Mouse (Mus musculus): ENCODE measurements around the gene Ghr. TPM values are rescaled to one million over a fixed set of nuclear protein-coding genes. Genes with fewer than 3 reads are reported as not detected.

Gene Ghr
- polyA plus RNA-seq, 1 experiment = 147 TPM

DNA sequence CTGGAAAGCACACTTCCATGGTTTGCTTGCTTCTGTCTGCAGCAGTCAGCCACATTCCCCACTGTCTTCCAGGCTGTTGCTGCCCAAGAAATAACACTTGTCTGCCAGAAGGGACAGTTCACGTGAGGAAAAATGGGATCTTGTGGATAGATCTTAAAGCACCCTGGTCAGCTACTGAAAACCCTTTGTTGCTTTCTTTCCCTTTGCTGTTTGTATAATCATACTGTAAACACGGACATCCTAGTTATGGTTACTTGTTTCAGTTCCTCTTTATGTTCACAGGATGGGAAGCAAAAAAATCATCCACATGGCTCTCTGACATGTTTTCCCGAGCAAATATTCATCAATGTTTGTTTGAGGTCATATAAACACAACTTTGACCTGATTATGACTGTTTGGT is 243.4 kb downstream of the Ghr start:
- peaks cover 15% of the 10 kb centered on the region for H3K36me3 ChIP-seq (ENCODE audit: control insufficient read depth, insufficient read depth, low read length)
- TF ChIP-seq POLR2A (IDR thresholded peaks at IDR 0.05; ENCODE audit: low read depth, low read length) = no peak
- TF ChIP-seq CTCF (conservative IDR thresholded peaks at IDR 0.05; ENCODE audit: insufficient read depth, insufficient read length, low read depth, low read length) = no peak
- no peak for DNase-seq
- H3K27me3 ChIP-seq (replicated peaks; ENCODE audit: control insufficient read depth, insufficient read depth, low read length) = no peaks in the 10 kb centered on the region
- WGBS = 78% methylated on average over 3 of the region's 3 CpGs
- no peak overlapping the region for H3K4me3 ChIP-seq (ENCODE audit: insufficient read depth, low read depth, low read length)
- no peak overlapping the region for H3K27ac ChIP-seq (ENCODE audit: insufficient read depth, low read depth, low read length)
- H3K4me1 ChIP-seq (ENCODE audit: control insufficient read depth, insufficient read depth, low read length) = no peaks in the 10 kb centered on the region

- Histone ChIP-seq H3K27me3 (replicated peaks; ENCODE audit: control insufficient read depth, insufficient read depth, low read length) (no peaks in the 10 kb centered on the region), H3K36me3 (ENCODE audit: control insufficient read depth, insufficient read depth, low read length) (peaks cover 8% of the 10 kb centered on the region), H3K27ac (ENCODE audit: insufficient read depth, low read depth, low read length) (no peak overlapping the region), H3K4me3 (ENCODE audit: insufficient read depth, low read depth, low read length) (no peak overlapping the region), H3K4me1 (ENCODE audit: control insufficient read depth, insufficient read depth, low read length) (no peaks in the 10 kb centered on the region)
- TF ChIP-seq CTCF (conservative IDR thresholded peaks at IDR 0.05; ENCODE audit: insufficient read depth, insufficient read length, low read depth, low read length) = no peak
- TF ChIP-seq POLR2A (IDR thresholded peaks at IDR 0.05; ENCODE audit: low read depth, low read length) = no peak
- no peak for DNase-seq
- WGBS = 92% methylated on average over 4 of the region's 4 CpGs
Measured at GRCm38 (mm10) chr15:3332517-3332916, 250.8 kb downstream of the Ghr start.

GRCm38 (mm10) chr15:3331813-3332212 is 251.5 kb downstream of the Ghr start:
- Histone ChIP-seq H3K36me3 (ENCODE audit: control insufficient read depth, insufficient read depth, low read length) (peaks cover 4% of the 10 kb centered on the region), H3K4me1 (ENCODE audit: control insufficient read depth, insufficient read depth, low read length) (no peaks in the 10 kb centered on the region), H3K27me3 (replicated peaks; ENCODE audit: control insufficient read depth, insufficient read depth, low read length) (no peaks in the 10 kb centered on the region), H3K27ac (ENCODE audit: insufficient read depth, low read depth, low read length) (no peak overlapping the region), H3K4me3 (ENCODE audit: insufficient read depth, low read depth, low read length) (no peak overlapping the region)
- WGBS = 80% methylated on average over 2 of the region's 2 CpGs
- TF ChIP-seq CTCF (conservative IDR thresholded peaks at IDR 0.05; ENCODE audit: insufficient read depth, insufficient read length, low read depth, low read length) = no peak
- no peak for TF ChIP-seq POLR2A (IDR thresholded peaks at IDR 0.05; ENCODE audit: low read depth, low read length)
- no peak for DNase-seq

DNA sequence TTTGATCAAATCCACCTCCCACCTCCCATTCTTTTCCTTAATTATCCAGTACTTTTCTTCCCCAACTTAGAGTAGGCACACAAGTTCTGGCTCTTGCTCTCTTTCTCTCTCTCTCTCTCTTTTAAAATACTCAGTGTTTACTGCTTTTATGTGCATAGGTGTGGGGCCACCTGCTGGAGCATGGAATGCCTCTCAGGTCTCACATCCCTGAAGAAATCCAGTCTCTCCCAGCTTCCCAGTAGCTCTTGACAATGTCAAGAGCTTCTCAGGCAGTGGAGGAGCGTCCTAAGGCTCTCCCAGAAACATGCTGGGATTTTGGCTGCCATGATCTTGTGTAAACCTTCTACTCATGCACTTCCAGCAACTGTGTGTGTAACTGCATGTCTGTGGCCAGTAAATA is 253.0 kb downstream of the Ghr start:
- no peak overlapping the region for H3K27ac ChIP-seq (ENCODE audit: insufficient read depth, low read depth, low read length)

DNA sequence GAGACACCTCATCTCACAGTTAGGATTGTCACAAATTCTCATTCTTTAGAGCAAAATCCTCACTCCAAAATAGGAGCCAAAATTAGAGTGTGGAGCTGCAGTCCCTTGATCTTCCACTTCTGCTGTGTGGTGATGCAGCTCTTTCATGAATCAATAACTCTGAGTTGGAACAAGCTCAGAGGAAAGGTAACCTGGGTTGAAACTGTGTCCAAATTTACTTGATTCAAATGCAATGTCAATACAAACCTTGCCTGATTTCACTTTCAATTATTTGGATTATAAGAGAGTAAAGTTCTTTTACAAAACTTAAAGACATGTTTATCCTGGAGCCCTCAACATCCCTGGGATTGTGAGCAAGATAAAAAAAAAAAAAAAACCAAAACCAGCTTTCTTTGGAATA is 260.3 kb downstream of the Ghr start:
- H3K27me3 ChIP-seq (replicated peaks; ENCODE audit: control insufficient read depth, insufficient read depth, low read length) = no peaks in the 10 kb centered on the region
- H3K4me1 ChIP-seq (ENCODE audit: control insufficient read depth, insufficient read depth, low read length) = no peaks in the 10 kb centered on the region
- H3K4me3 ChIP-seq (ENCODE audit: insufficient read depth, low read depth, low read length) = no peak overlapping the region
- TF ChIP-seq CTCF (conservative IDR thresholded peaks at IDR 0.05; ENCODE audit: insufficient read depth, insufficient read length, low read depth, low read length) = no peak
- TF ChIP-seq POLR2A (IDR thresholded peaks at IDR 0.05; ENCODE audit: low read depth, low read length) = no peak
- H3K36me3 ChIP-seq (ENCODE audit: control insufficient read depth, insufficient read depth, low read length) = peaks cover 1% of the 10 kb centered on the region; the same call in 1 of the 2 replicates
- no peak overlapping the region for H3K27ac ChIP-seq (ENCODE audit: insufficient read depth, low read depth, low read length)
- no peak for DNase-seq

More for the DNA sequence above, 253.0 kb downstream of the Ghr start:
- WGBS = 89% methylated on average over 1 of the region's 1 CpGs
- H3K27me3 ChIP-seq (replicated peaks; ENCODE audit: control insufficient read depth, insufficient read depth, low read length) = no peaks in the 10 kb centered on the region
- H3K4me3 ChIP-seq (ENCODE audit: insufficient read depth, low read depth, low read length) = no peak overlapping the region
- H3K4me1 ChIP-seq (ENCODE audit: control insufficient read depth, insufficient read depth, low read length) = no peaks in the 10 kb centered on the region
- H3K36me3 ChIP-seq (ENCODE audit: control insufficient read depth, insufficient read depth, low read length) = peaks cover 4% of the 10 kb centered on the region
- no peak for DNase-seq
- 0 out of 2 replicates have a peak, but pooled peaks have one; percentile 12 for TF ChIP-seq CTCF (conservative IDR thresholded peaks at IDR 0.05; ENCODE audit: insufficient read depth, insufficient read length, low read depth, low read length)
- no peak for TF ChIP-seq POLR2A (IDR thresholded peaks at IDR 0.05; ENCODE audit: low read depth, low read length)

- Histone ChIP-seq H3K27ac (ENCODE audit: insufficient read depth, low read depth, low read length) (no peak overlapping the region), H3K4me3 (ENCODE audit: insufficient read depth, low read depth, low read length) (no peak overlapping the region), H3K27me3 (replicated peaks; ENCODE audit: control insufficient read depth, insufficient read depth, low read length) (no peaks in the 10 kb centered on the region), H3K4me1 (ENCODE audit: control insufficient read depth, insufficient read depth, low read length) (no peaks in the 10 kb centered on the region), H3K36me3 (ENCODE audit: control insufficient read depth, insufficient read depth, low read length) (no peaks in the 10 kb centered on the region; the same call in 1 of the 2 replicates)
- no peak for TF ChIP-seq POLR2A (IDR thresholded peaks at IDR 0.05; ENCODE audit: low read depth, low read length)
- TF ChIP-seq CTCF (conservative IDR thresholded peaks at IDR 0.05; ENCODE audit: insufficient read depth, insufficient read length, low read depth, low read length) = no peak
- WGBS = 92% methylated on average over 9 of the region's 9 CpGs
- no peak for DNase-seq
Measured at GRCm38 (mm10) chr15:3319929-3320328, 263.4 kb downstream of the Ghr start.

- 81% methylated on average over 2 of the region's 2 CpGs for WGBS
- H3K27ac ChIP-seq (ENCODE audit: insufficient read depth, low read depth, low read length) = no peak overlapping the region
- TF ChIP-seq CTCF (conservative IDR thresholded peaks at IDR 0.05; ENCODE audit: insufficient read depth, insufficient read length, low read depth, low read length) (no peak), POLR2A (IDR thresholded peaks at IDR 0.05; ENCODE audit: low read depth, low read length) (no peak)
- H3K36me3 ChIP-seq (ENCODE audit: control insufficient read depth, insufficient read depth, low read length) = no peaks in the 10 kb centered on the region; the same call in 1 of the 2 replicates
- no peaks in the 10 kb centered on the region for H3K4me1 ChIP-seq (ENCODE audit: control insufficient read depth, insufficient read depth, low read length)
- no peaks in the 10 kb centered on the region for H3K27me3 ChIP-seq (replicated peaks; ENCODE audit: control insufficient read depth, insufficient read depth, low read length)
- no peak for DNase-seq
- H3K4me3 ChIP-seq (ENCODE audit: insufficient read depth, low read depth, low read length) = no peak overlapping the region
Measured at GRCm38 (mm10) chr15:3316617-3317016, 266.7 kb downstream of the Ghr start.
